Mouse (Mus musculus) cortical plate, adult 2 months (tissue): ENCODE data around the gene Pdzk1ip1. TPM values are rescaled to one million over a fixed set of nuclear protein-coding genes. Genes with fewer than 3 reads are reported as not detected.

Source experiments
- H3K27ac ChIP-seq: fragments of 200-500 bp; 2 replicates; pipeline ENCODE4 v1.5.1; 2012; ENCODE audit warnings: low read length, control low read depth, inconsistent platforms; ENCODE audit not compliant: insufficient read depth
- H3K4me1 ChIP-seq: fragments of 200-500 bp; 2 replicates; pipeline ENCODE4 v1.6.1; 2011; ENCODE audit warnings: low read length; ENCODE audit not compliant: control insufficient read depth, insufficient read depth
- H3K4me3 ChIP-seq: fragments of 200-500 bp; 2 replicates; pipeline ENCODE4 v1.5.1; 2011; ENCODE audit warnings: mild to moderate bottlenecking, low read length, control low read depth; ENCODE audit not compliant: insufficient read depth
- CTCF ChIP-seq: fragments of 200-500 bp; IDR thresholded peaks from 2 replicates; pipeline ENCODE4 v1.5.1; 2011; ENCODE audit warnings: mild to moderate bottlenecking, control low read depth, low read length; ENCODE audit not compliant: insufficient read depth; ENCODE audit errors: extremely low read depth
- POLR2A ChIP-seq: fragments of 200-500 bp; IDR thresholded peaks from 2 replicates; pipeline ENCODE4 v1.6.1; 2011; ENCODE audit warnings: mild to moderate bottlenecking, low read length, control low read depth; ENCODE audit not compliant: insufficient read depth; ENCODE audit errors: extremely low read depth
- polyA plus RNA-seq: library from polyadenylated mRNA; depleted of rRNA; stranded (reverse); fragments of >200 nt; gene quantifications from 2 replicates; pipeline ENCODE4 v1.2.3, GENCODE M21; 2012; rRNA removed

Gene Pdzk1ip1
- 1.1 and 1.2 TPM in 2 replicates for polyA plus RNA-seq

DNA sequence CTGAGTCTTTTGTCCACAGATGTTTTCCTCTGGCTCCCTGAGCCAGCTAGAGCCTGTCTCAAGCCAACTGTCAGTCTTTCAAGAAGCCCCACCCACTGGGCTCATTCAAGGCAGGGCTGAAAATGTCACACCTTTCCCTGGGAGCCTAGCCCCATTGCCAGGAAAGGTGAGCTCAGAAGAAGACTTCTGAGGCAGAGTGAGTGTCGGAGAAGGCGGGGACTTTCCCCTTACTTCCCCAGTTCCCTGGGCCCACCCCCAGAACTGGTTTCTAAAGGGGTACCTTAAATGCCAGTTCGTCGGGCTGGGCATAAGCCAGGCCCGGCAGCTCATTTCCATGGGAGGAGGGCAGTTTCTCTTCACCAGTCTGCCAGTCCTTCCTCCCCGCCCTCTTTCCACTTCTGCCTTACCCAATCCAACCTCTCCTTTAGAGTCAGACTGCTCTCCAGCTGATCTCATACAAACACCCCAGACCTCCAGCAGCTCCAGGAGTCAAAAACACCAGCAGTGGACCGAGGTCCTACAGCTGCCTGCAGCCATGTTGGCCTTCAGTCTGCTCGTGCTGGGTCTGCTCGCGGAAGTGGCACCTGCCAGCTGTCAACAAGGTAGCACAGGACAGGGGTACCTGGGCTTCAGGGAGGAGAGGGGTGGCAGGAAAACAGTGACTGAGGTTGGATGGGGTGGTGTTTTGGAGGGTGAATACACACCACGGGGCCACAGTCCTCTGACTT is at the start of gene Pdzk1ip1:
Gene Pdzk1ip1, plus strand, starts transcription at position 98 of the 728 bp plus-strand sequence.
- no peak for TF ChIP-seq CTCF
- TF ChIP-seq POLR2A, result no peak
- no peak within 1 kb of the TSS for H3K4me3 ChIP-seq
- H3K4me1 ChIP-seq, result no peaks in the 10 kb centered on the region
- H3K27ac ChIP-seq, result no peak within 1 kb of the TSS

DNA sequence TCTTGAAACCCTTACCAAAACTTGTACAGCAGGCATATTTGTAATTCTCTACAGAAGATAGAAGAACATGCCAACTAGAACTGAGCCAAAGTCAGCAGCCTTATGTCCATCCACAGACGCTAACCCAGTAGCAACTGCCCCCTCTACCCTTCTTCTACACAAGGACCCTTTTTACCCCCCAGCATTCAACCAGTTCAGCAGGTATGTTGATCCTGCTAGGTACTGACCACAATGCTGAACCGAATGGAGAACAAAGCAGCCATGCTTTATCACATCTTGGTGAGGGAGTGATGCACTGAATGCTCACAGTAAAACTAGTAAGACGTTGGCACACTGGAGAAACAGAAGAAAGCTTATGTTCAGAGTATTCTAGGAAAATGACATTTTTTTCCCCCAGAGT is 42.9 kb upstream of the Pdzk1ip1 start:
- no peak for TF ChIP-seq CTCF
- no peak for TF ChIP-seq POLR2A
- H3K27ac ChIP-seq, result no peak overlapping the region
- H3K4me3 ChIP-seq, result no peak overlapping the region
- H3K4me1 ChIP-seq, result no peaks in the 10 kb centered on the region

GRCm38 (mm10) chr4:115047750-115048149 is 40.8 kb upstream of the Pdzk1ip1 start:
- Histone ChIP-seq H3K27ac (no peak overlapping the region), H3K4me3 (no peak overlapping the region), H3K4me1 (no peaks in the 10 kb centered on the region)
- TF ChIP-seq CTCF, result peak; percentile 40; the same call in 1 of the 2 replicates
- no peak for TF ChIP-seq POLR2A

GRCm38 (mm10) chr4:115048190-115048589 is 40.3 kb upstream of the Pdzk1ip1 start:
- TF ChIP-seq CTCF, result no peak
- TF ChIP-seq POLR2A, result no peak
- no peaks in the 10 kb centered on the region for H3K4me1 ChIP-seq
- no peak overlapping the region for H3K27ac ChIP-seq
- no peak overlapping the region for H3K4me3 ChIP-seq

GRCm38 (mm10) chr4:115051245-115051644 is 37.3 kb upstream of the Pdzk1ip1 start:
- Histone ChIP-seq H3K27ac (no peak overlapping the region), H3K4me3 (no peak overlapping the region), H3K4me1 (no peaks in the 10 kb centered on the region)
- TF ChIP-seq POLR2A (no peak), CTCF (no peak)

DNA sequence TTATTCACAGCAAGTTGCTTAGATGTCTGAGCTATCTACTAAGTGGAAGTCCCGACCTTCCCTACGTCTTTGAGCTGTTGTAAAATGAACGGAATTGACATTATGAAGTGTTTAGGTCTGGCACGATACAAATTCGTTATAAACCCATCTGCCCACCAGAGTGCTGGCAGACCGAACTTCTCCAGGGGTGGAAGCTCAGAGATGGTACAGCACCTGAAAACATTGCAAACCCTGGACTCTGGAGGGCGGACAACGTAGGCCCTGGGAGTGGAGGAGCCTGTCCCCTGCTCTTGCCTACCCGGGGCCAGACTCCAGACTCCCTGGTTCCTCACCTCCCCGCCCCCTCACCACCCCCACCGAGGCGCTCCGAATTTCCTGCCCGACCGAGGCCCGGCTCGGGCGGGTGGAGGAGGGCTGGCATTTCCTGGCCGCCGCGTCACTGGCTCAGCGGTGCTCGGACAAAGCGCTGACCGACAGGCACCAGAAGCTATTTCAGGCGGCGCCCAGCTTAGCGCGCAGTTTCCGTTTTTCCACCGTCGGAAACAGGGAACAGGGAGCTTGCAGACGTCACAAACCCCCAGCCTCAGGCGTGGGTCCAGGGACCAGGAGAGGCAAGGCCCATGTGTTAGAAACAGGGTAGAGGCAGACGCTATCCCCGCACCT is 36.0 kb upstream of the Pdzk1ip1 start:
- TF ChIP-seq CTCF (no peak), POLR2A (no peak)
- Histone ChIP-seq H3K27ac (peak overlapping the region; percentile 6; the same call in 1 of the 2 replicates), H3K4me1 (no peaks in the 10 kb centered on the region), H3K4me3 (no peak overlapping the region)

DNA sequence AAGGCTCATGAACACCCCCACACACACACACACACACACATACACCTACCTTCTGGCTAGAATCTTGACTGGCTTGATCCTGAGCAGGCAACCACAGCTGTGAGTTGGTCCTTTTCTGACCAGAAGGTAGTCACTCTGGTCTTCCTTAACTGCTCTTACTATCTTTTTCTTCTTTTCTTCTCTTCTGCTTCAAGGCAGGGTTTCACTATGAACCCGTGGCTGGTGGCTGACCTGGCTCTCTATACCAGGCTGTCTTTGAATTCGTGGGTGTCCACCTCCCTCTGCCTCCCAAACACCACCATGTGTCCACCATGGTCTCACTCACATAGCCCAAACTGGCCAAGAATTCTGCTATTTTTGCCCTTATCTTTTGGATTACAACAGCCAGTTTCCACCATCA is 33.5 kb upstream of the Pdzk1ip1 start:
- TF ChIP-seq POLR2A, result no peak
- no peak for TF ChIP-seq CTCF
- Histone ChIP-seq H3K27ac (no peak overlapping the region), H3K4me1 (no peaks in the 10 kb centered on the region), H3K4me3 (no peak overlapping the region)

GRCm38 (mm10) chr4:115055691-115056090 is 32.8 kb upstream of the Pdzk1ip1 start:
- H3K4me3 ChIP-seq, result no peak overlapping the region
- H3K4me1 ChIP-seq, result no peaks in the 10 kb centered on the region
- no peak overlapping the region for H3K27ac ChIP-seq
- no peak for TF ChIP-seq POLR2A
- TF ChIP-seq CTCF, result no peak

- H3K4me1 ChIP-seq, result no peaks in the 10 kb centered on the region
- no peak for TF ChIP-seq CTCF
- no peak for TF ChIP-seq POLR2A
- H3K4me3 ChIP-seq, result peak within 1 kb of the TSS; percentile 30
- H3K27ac ChIP-seq, result peak within 1 kb of the TSS; percentile 19
These were observed 32.1 kb upstream of the Pdzk1ip1 start, which contains the start of gene Tal1 for GRCm38 (mm10) chr4:115056371-115056920. Gene Tal1 (plus strand): TSS chr4:115056426.
